Mouse (Mus musculus) thymus, adult 2 months (tissue): ENCODE results near the gene Tmem151b. TPM values are rescaled to one million over a fixed set of nuclear protein-coding genes. Genes with fewer than 3 reads are reported as not detected.

Experiments used
- DNase-seq: peaks from one replicate; pipeline ENCODE4 v3.0.0; 2021
- H3K27ac ChIP-seq: fragments of 200-500 bp; 2 replicates; pipeline ENCODE4 v1.5.1; 2012; ENCODE audit warnings: low read length, control low read depth; ENCODE audit not compliant: control insufficient read depth, insufficient read depth
- H3K27me3 ChIP-seq: fragments of 200-500 bp; 2 replicates; pipeline ENCODE4 v1.6.1; 2012; ENCODE audit warnings: mild to moderate bottlenecking, low read length, moderate library complexity, mixed read lengths; ENCODE audit not compliant: control insufficient read depth, insufficient read depth
- H3K36me3 ChIP-seq: fragments of 200-500 bp; 2 replicates; pipeline ENCODE4 v1.6.1; 2012; ENCODE audit warnings: mild to moderate bottlenecking, low read length, moderate library complexity; ENCODE audit not compliant: control insufficient read depth, insufficient read depth
- H3K4me1 ChIP-seq: fragments of 200-500 bp; replicated peaks from 2 replicates; pipeline ENCODE4 v1.6.1; 2012; ENCODE audit warnings: low read length; ENCODE audit not compliant: control insufficient read depth, insufficient read depth
- H3K4me3 ChIP-seq: fragments of 200-500 bp; 2 replicates; pipeline ENCODE4 v1.5.1; 2012; ENCODE audit warnings: mild to moderate bottlenecking, low read length, control low read depth, moderate library complexity; ENCODE audit not compliant: control insufficient read depth, insufficient read depth
- CTCF ChIP-seq: fragments of 200-500 bp; IDR thresholded peaks from 2 replicates; pipeline ENCODE4 v1.5.1; 2012; ENCODE audit warnings: mild to moderate bottlenecking, control low read depth, low read length, moderate library complexity, borderline replicate concordance; ENCODE audit not compliant: control insufficient read depth, poor library complexity, insufficient read depth; ENCODE audit errors: extremely low read depth
- POLR2A ChIP-seq: fragments of 200-500 bp; IDR thresholded peaks from 2 replicates; pipeline ENCODE4 v1.6.1; 2012; ENCODE audit warnings: mild to moderate bottlenecking, low read length, control low read depth, moderate library complexity; ENCODE audit not compliant: control insufficient read depth, poor library complexity, insufficient read depth; ENCODE audit errors: extremely low read depth
- WGBS: fragments of 180-500 bp; shearing (Covaris S2); methylation state at CpG from one replicate; pipeline ENCODE4 v1.1.7; 2018; 5-methylcytosine and 5-hydroxymethylcytosine counted together
- polyA plus RNA-seq: library from polyadenylated mRNA; depleted of rRNA; stranded (reverse); fragments of >200 nt; gene quantifications from 2 replicates; pipeline ENCODE4 v1.2.3, GENCODE M21; 2012

Gene Tmem151b
- polyA plus RNA-seq, 1 experiment: 44.6 TPM

- TF ChIP-seq POLR2A (no peak), CTCF (no peak)
- WGBS: 96% methylated on average over 11 of the region's 11 CpGs
- Histone ChIP-seq H3K4me1 (peaks cover 14% of the 10 kb centered on the region), H3K27ac (no peak overlapping the region), H3K27me3 (no peaks in the 10 kb centered on the region), H3K4me3 (no peak overlapping the region), H3K36me3 (peaks cover 41% of the 10 kb centered on the region)
- no peak for DNase-seq
Observed at GRCm38 (mm10) chr17:45565103-45565502, 15.6 kb upstream of the Tmem151b start.

DNA sequence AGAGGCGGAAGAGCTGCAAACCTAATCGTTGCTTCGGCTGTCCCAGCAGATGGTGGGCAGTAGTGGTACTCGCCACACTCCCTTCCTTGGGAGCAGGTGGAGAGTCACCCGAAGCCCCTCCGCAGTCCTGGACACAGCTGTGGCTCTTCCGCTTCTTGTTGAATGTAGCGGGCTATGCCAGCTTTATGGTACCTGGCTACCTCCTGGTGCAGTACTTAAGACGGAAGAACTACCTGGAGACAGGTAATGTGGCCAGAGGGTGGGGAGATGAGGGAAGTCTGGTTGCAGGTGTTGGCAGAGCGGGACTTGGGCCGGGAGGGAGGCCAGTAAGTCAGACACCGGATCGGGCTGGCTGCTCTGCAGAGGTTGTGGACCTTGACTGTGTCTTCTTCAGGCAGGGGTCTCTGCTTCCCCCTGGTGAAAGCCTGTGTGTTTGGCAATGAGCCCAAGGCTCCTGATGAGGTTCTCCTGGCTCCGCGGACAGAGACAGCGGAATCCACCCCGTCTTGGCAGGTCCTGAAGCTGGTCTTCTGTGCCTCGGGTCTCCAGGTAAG lies 15.1 kb upstream of the Tmem151b start:
- Histone ChIP-seq H3K4me1 (peaks cover 14% of the 10 kb centered on the region), H3K27ac (no peak overlapping the region; the same call in 1 of the 2 replicates), H3K36me3 (peaks cover 39% of the 10 kb centered on the region), H3K27me3 (no peaks in the 10 kb centered on the region), H3K4me3 (peak overlapping the region; percentile 88)
- DNase-seq: no peak
- TF ChIP-seq CTCF (no peak), POLR2A (no peak)
- WGBS: 17% methylated on average over 18 of the region's 18 CpGs

DNA sequence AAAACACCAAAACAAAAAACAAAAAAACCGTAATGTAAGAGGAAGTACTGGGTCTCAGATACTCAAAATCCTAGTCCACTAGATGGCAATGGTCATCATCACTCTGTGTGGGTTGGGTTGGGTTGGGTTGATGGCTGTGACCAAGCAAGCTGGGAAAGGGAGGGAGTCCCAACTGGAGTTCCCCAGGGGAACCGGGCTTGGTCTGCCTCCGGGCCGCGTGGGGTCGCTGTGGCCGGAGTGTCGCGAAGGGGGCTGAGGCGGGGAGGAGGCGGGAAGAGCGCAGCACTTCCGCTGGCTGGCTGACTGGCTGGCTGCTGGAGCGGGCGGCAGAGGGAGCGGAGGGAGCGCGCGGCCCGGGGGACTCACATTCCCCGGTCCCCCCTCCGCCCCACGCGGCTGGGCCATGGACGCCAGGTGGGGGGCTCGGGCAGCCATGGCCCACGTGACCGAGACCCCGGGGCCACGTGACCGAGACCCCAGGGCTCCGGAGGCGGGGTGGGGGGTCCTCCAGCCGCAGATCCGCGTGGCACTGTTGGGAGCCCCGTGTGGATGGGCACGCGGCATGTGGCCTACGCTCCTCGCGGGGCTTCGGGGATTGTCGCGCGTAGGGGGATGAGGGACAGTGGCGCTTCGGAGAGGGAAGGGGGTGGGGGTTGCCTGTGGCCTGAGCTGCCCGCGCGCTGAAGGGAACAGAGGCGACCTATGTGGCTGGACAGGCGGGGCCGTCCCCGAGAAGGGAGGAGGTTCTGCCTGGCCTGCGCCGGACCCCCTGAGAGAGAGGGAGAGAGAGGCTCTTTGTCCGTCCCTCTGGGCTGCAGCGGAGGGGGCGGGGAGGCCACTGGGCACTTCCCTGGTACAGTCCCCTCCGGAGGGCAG lies 14.4 kb upstream of the Tmem151b start, which contains the start of gene Slc35b2:
Slc35b2 (plus strand) TSS at position 220 of the 876 bp plus-strand sequence.
- Histone ChIP-seq H3K27me3 (no peaks in the 10 kb centered on the region), H3K4me3 (peak within 1 kb of the TSS; percentile 88), H3K36me3 (peaks cover 35% of the 10 kb centered on the region), H3K4me1 (peaks cover 19% of the 10 kb centered on the region), H3K27ac (peak within 1 kb of the TSS; percentile 16; the same call in 1 of the 2 replicates)
- peak; percentile 91 for DNase-seq
- under 1% methylated on average over 57 of the region's 61 CpGs for WGBS
- TF ChIP-seq CTCF: peak; percentile 94
- peak; percentile 52; the same call in 1 of the 2 replicates for TF ChIP-seq POLR2A

DNA sequence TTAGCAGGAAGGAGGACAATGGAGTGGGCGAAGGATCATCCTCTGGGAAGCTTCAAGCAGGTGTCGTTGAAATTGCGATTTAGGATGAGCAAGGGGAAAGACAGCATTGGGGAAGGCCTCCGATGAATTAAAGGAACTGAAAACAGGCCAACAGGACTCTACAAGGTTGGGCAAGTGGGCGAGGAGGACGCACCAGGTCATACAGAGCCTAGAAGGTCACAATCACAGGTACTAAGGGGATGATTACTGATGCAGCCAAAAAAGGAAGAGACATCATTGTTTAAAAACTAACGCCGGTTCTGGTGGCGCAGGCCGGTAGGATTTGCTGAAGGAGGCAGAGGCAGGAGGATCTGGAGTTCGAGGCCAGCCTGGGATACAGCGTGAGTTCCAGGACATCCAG lies 13.7 kb upstream of the Tmem151b start:
- TF ChIP-seq POLR2A: no peak
- no peak for TF ChIP-seq CTCF
- Histone ChIP-seq H3K4me3 (no peak overlapping the region), H3K4me1 (peaks cover 26% of the 10 kb centered on the region), H3K27me3 (no peaks in the 10 kb centered on the region), H3K27ac (0 out of 2 replicates have a peak overlapping the region, but pooled peaks have one; percentile 16), H3K36me3 (peaks cover 29% of the 10 kb centered on the region)
- no peak for DNase-seq
- 72% methylated on average over 12 of the region's 12 CpGs for WGBS

GRCm38 (mm10) chr17:45559732-45560525 lies 10.5 kb upstream of the Tmem151b start:
- H3K36me3 ChIP-seq: 0 out of 2 replicates have a peak, but pooled peaks cover 12% of the 10 kb centered on the region
- H3K27me3 ChIP-seq: no peaks in the 10 kb centered on the region
- H3K4me1 ChIP-seq: peaks cover 39% of the 10 kb centered on the region
- TF ChIP-seq CTCF (no peak), POLR2A (no peak)
- no peak overlapping the region for H3K4me3 ChIP-seq
- 95% methylated on average over 15 of the region's 15 CpGs for WGBS
- no peak for DNase-seq
- H3K27ac ChIP-seq: no peak overlapping the region

DNA sequence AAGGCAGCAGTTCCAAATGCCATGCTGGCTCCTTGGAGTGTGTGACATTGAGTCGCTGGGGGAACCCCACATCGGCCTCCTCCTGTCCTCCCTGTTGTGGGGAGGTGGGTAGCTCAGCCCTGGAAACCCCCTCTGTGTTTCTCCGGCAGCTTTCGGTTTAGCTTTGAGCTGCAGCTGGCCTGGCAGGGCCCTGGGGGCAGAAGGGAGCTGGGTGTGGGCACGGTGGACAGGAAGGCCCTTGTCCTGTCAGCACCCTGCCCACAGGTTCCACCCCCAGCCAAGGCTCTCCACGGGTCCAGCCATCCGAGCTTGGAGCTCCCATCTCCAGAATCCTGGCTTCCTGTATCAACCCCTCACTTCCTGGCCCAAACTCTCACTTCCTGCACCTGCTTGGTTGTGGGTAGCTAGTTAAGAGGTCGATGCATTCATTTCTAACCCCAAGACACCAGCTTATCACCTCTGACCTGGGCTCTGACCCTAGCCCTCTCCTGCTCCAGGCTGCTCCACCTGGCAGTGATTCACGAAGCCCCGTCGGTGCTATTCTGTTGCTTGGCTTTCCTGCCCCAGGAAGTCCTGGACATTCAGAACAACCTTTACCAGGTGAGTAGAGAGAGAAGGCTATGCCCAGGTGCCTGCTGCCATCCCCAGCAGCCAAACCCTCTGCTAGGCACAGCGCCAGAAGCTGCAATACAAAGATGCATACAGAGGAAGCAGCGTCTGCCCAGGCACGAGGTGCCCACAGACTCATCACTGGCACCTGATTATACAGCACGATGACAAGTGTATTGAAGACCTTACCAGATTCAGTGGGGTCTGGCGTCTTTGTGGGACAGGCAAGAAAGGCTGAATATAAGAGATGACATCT lies 8.8 kb upstream of the Tmem151b start:
- DNase-seq: peak; percentile 56
- H3K4me1 ChIP-seq: peaks cover 32% of the 10 kb centered on the region
- H3K27ac ChIP-seq: peak overlapping the region; percentile 91
- 5% methylated on average over 16 of the region's 16 CpGs for WGBS
- H3K4me3 ChIP-seq: peak overlapping the region; percentile 97
- TF ChIP-seq POLR2A: peak; percentile 39; the same call in 1 of the 2 replicates
- no peak for TF ChIP-seq CTCF
- no peaks in the 10 kb centered on the region for H3K27me3 ChIP-seq
- H3K36me3 ChIP-seq: 0 out of 2 replicates have a peak, but pooled peaks cover 12% of the 10 kb centered on the region
